Mouse (Mus musculus) layer of hippocampus, postnatal 14 days (tissue): ENCODE results near the gene Selplg. TPM values are rescaled to one million over a fixed set of nuclear protein-coding genes. Genes with fewer than 3 reads are reported as not detected.
"Not testable (repeated sequence)": the region's sequence is repeated elsewhere in the genome, so short reads cannot be mapped to it uniquely, and the experiment has no call there.

Source experiments
- DNase-seq, 2 experiments: peaks; one replicate each; pipeline ENCODE4 v3.0.0; 2021 to 2022; ENCODE audit warnings: low spot score in 2 of 2, mixed read lengths in 1 of 2
- total RNA-seq, 2 experiments: library from RNA; stranded (reverse); gene quantifications; 2 replicates each; pipeline ENCODE4 v1.2.3; 2021

The Selplg gene
- total RNA-seq, 2 experiments from 2014 or later, result 26.5 to 29.3 TPM

- no peak for DNase-seq
Observed at GRCm38 (mm10) chr5:113827991-113828411, 4.4 kb downstream of the Selplg start.

- no peak for DNase-seq
Observed at GRCm38 (mm10) chr5:113826619-113827018, 5.8 kb downstream of the Selplg start.

- no peak for DNase-seq
Observed at GRCm38 (mm10) chr5:113825558-113825957, 6.9 kb downstream of the Selplg start.

GRCm38 (mm10) chr5:113824228-113824627 lies 8.2 kb downstream of the Selplg start:
- no peak for DNase-seq

- DNase-seq, result no peak
Observed at GRCm38 (mm10) chr5:113818572-113818971, 13.9 kb downstream of the Selplg start.

GRCm38 (mm10) chr5:113815638-113816152 lies 16.7 kb downstream of the Selplg start:
- DNase-seq, result peak; percentile 49 to 53

- no peak for DNase-seq
Observed at GRCm38 (mm10) chr5:113815041-113815389, 17.4 kb downstream of the Selplg start.

- DNase-seq, result no peak
Observed at GRCm38 (mm10) chr5:113814111-113815040, 18.1 kb downstream of the Selplg start.

- DNase-seq, result no peak
Observed at GRCm38 (mm10) chr5:113813608-113814007, 18.8 kb downstream of the Selplg start.

GRCm38 (mm10) chr5:113812638-113813037 lies 19.8 kb downstream of the Selplg start:
- DNase-seq, result no peak

GRCm38 (mm10) chr5:113811824-113812420 lies 20.5 kb downstream of the Selplg start:
- not testable (repeated sequence) for DNase-seq

- no peak for DNase-seq
Observed at GRCm38 (mm10) chr5:113810111-113810510, 22.3 kb downstream of the Selplg start.

- DNase-seq, result no peak
Observed at GRCm38 (mm10) chr5:113808177-113808576, 24.3 kb downstream of the Selplg start.

GRCm38 (mm10) chr5:113807712-113808111 lies 24.7 kb downstream of the Selplg start:
- no peak for DNase-seq

GRCm38 (mm10) chr5:113806414-113806813 lies 26.0 kb downstream of the Selplg start:
- DNase-seq, result no peak

- no peak for DNase-seq
Observed at GRCm38 (mm10) chr5:113805301-113805700, 27.1 kb downstream of the Selplg start.

- no peak for DNase-seq
Observed at GRCm38 (mm10) chr5:113804395-113804966, 28.0 kb downstream of the Selplg start.

- peak in 1 of 2 experiments; percentile 32 for DNase-seq
Observed at GRCm38 (mm10) chr5:113800280-113800679, 32.2 kb downstream of the Selplg start, which contains the start of gene Tmem119. Gene Tmem119, minus strand, starts transcription at chr5:113800516.

- no peak for DNase-seq
Observed at GRCm38 (mm10) chr5:113799691-113800090, 32.8 kb downstream of the Selplg start.

- no peak for DNase-seq
Observed at GRCm38 (mm10) chr5:113798525-113798924, 33.9 kb downstream of the Selplg start.

GRCm38 (mm10) chr5:113797149-113797882 lies 35.1 kb downstream of the Selplg start:
- no peak for DNase-seq
